Mouse (Mus musculus): ENCODE measurements around the gene Creb3l4. TPM values are rescaled to one million over a fixed set of nuclear protein-coding genes. Genes with fewer than 3 reads are reported as not detected.

Creb3l4 gene
- total and polyA plus RNA-seq, 3 experiments = 0.14 to 0.55 (median 0.16) TPM

GRCm38 (mm10) chr3:90204582-90204981 lies 38.7 kb downstream of the Creb3l4 start:
- Histone ChIP-seq H3K36me3 (ENCODE audit: control insufficient read depth, insufficient read depth, low read length) (no peaks in the 10 kb centered on the region), H3K9ac (ENCODE audit: low read depth, low read length) (no peak overlapping the region), H3K4me1 (ENCODE audit: control insufficient read depth, insufficient read depth, low read length) (no peaks in the 10 kb centered on the region), H3K4me3 (no peak overlapping the region), H3K27ac (no peak overlapping the region), H3K79me2 (replicated peaks; ENCODE audit: control insufficient read depth, insufficient read depth, low read length) (no peaks in the 10 kb centered on the region), H3K27me3 (ENCODE audit: control insufficient read depth, insufficient read depth, low read length) (no peaks in the 10 kb centered on the region)
- intact Hi-C loops (cut with DNase I) = no loop called here
- WGBS = 97% methylated on average over 2 of the region's 2 CpGs
- DNase-seq = no peak
- TF ChIP-seq CTCF (IDR thresholded peaks at IDR 0.05) (no peak), POLR2A (IDR thresholded peaks at IDR 0.05; ENCODE audit: insufficient read depth, low read depth, low read length) (no peak), EP300 (IDR thresholded peaks at IDR 0.05; ENCODE audit: insufficient read depth, low read depth, low read length) (no peak)

- Histone ChIP-seq H3K27me3 (ENCODE audit: control insufficient read depth, insufficient read depth, low read length) (no peaks in the 10 kb centered on the region), H3K4me3 (no peak overlapping the region), H3K36me3 (ENCODE audit: control insufficient read depth, insufficient read depth, low read length) (no peaks in the 10 kb centered on the region), H3K27ac (no peak overlapping the region), H3K4me1 (ENCODE audit: control insufficient read depth, insufficient read depth, low read length) (no peaks in the 10 kb centered on the region), H3K79me2 (replicated peaks; ENCODE audit: control insufficient read depth, insufficient read depth, low read length) (no peaks in the 10 kb centered on the region), H3K9ac (ENCODE audit: low read depth, low read length) (no peak overlapping the region)
- intact Hi-C loops (cut with DNase I) = no loop called here
- no peak for DNase-seq
- WGBS = 43% methylated on average over 5 of the region's 5 CpGs
- no peak for TF ChIP-seq EP300 (IDR thresholded peaks at IDR 0.05; ENCODE audit: insufficient read depth, low read depth, low read length)
- TF ChIP-seq CTCF (IDR thresholded peaks at IDR 0.05) = no peak
- no peak for TF ChIP-seq POLR2A (IDR thresholded peaks at IDR 0.05; ENCODE audit: insufficient read depth, low read depth, low read length)
Measured at GRCm38 (mm10) chr3:90203619-90204018, 39.7 kb downstream of the Creb3l4 start.

GRCm38 (mm10) chr3:90202884-90203283 lies 40.4 kb downstream of the Creb3l4 start:
- H3K79me2 ChIP-seq (replicated peaks; ENCODE audit: control insufficient read depth, insufficient read depth, low read length) = no peaks in the 10 kb centered on the region
- H3K27me3 ChIP-seq (ENCODE audit: control insufficient read depth, insufficient read depth, low read length) = no peaks in the 10 kb centered on the region
- TF ChIP-seq POLR2A (IDR thresholded peaks at IDR 0.05; ENCODE audit: insufficient read depth, low read depth, low read length) (no peak), CTCF (IDR thresholded peaks at IDR 0.05) (no peak), EP300 (IDR thresholded peaks at IDR 0.05; ENCODE audit: insufficient read depth, low read depth, low read length) (no peak)
- no peak for DNase-seq
- no peak overlapping the region for H3K27ac ChIP-seq
- no peak overlapping the region for H3K4me3 ChIP-seq
- no peaks in the 10 kb centered on the region for H3K36me3 ChIP-seq (ENCODE audit: control insufficient read depth, insufficient read depth, low read length)
- WGBS = 80% methylated on average over 1 of the region's 1 CpGs
- H3K4me1 ChIP-seq (ENCODE audit: control insufficient read depth, insufficient read depth, low read length) = no peaks in the 10 kb centered on the region
- H3K9ac ChIP-seq (ENCODE audit: low read depth, low read length) = no peak overlapping the region
- intact Hi-C loops (cut with DNase I) = no loop called here

- intact Hi-C loops (cut with DNase I) = no loop called here
- no peaks in the 10 kb centered on the region for H3K27me3 ChIP-seq (ENCODE audit: control insufficient read depth, insufficient read depth, low read length)
- TF ChIP-seq EP300 (IDR thresholded peaks at IDR 0.05; ENCODE audit: insufficient read depth, low read depth, low read length) (no peak), CTCF (IDR thresholded peaks at IDR 0.05) (no peak), POLR2A (IDR thresholded peaks at IDR 0.05; ENCODE audit: insufficient read depth, low read depth, low read length) (no peak)
- H3K4me1 ChIP-seq (ENCODE audit: control insufficient read depth, insufficient read depth, low read length) = no peaks in the 10 kb centered on the region
- no peak overlapping the region for H3K27ac ChIP-seq
- DNase-seq = no peak
- no peaks in the 10 kb centered on the region for H3K36me3 ChIP-seq (ENCODE audit: control insufficient read depth, insufficient read depth, low read length)
- no peaks in the 10 kb centered on the region for H3K79me2 ChIP-seq (replicated peaks; ENCODE audit: control insufficient read depth, insufficient read depth, low read length)
- WGBS = 63% methylated on average over 1 of the region's 1 CpGs
- no peak overlapping the region for H3K4me3 ChIP-seq
- H3K9ac ChIP-seq (ENCODE audit: low read depth, low read length) = no peak overlapping the region
Measured at GRCm38 (mm10) chr3:90197548-90197947, 45.8 kb downstream of the Creb3l4 start.

- TF ChIP-seq EP300 (IDR thresholded peaks at IDR 0.05; ENCODE audit: insufficient read depth, low read depth, low read length) = no peak
- TF ChIP-seq CTCF (IDR thresholded peaks at IDR 0.05) = no peak
Measured at GRCm38 (mm10) chr3:90195644-90196043, 47.7 kb downstream of the Creb3l4 start.

GRCm38 (mm10) chr3:90194759-90195158 lies 48.6 kb downstream of the Creb3l4 start:
- H3K27ac ChIP-seq = no peak overlapping the region
- no peak for DNase-seq
- H3K36me3 ChIP-seq (ENCODE audit: control insufficient read depth, insufficient read depth, low read length) = no peaks in the 10 kb centered on the region
- no peaks in the 10 kb centered on the region for H3K4me1 ChIP-seq (ENCODE audit: control insufficient read depth, insufficient read depth, low read length)
- H3K79me2 ChIP-seq (replicated peaks; ENCODE audit: control insufficient read depth, insufficient read depth, low read length) = no peaks in the 10 kb centered on the region
- 78% methylated on average over 4 of the region's 4 CpGs for WGBS
- H3K4me3 ChIP-seq = no peak overlapping the region
- no peak overlapping the region for H3K9ac ChIP-seq (ENCODE audit: low read depth, low read length)
- no peaks in the 10 kb centered on the region for H3K27me3 ChIP-seq (ENCODE audit: control insufficient read depth, insufficient read depth, low read length)
- TF ChIP-seq POLR2A (IDR thresholded peaks at IDR 0.05; ENCODE audit: insufficient read depth, low read depth, low read length) (no peak), EP300 (IDR thresholded peaks at IDR 0.05; ENCODE audit: insufficient read depth, low read depth, low read length) (no peak), CTCF (IDR thresholded peaks at IDR 0.05) (no peak)
- intact Hi-C loops (cut with DNase I) = no loop called here

More at GRCm38 (mm10) chr3:90195644-90196043, 47.7 kb downstream of the Creb3l4 start:
- no peak for DNase-seq
- no peak overlapping the region for H3K4me3 ChIP-seq
- WGBS = 48% methylated on average over 1 of the region's 1 CpGs
- no peaks in the 10 kb centered on the region for H3K4me1 ChIP-seq (ENCODE audit: control insufficient read depth, insufficient read depth, low read length)
- no peaks in the 10 kb centered on the region for H3K79me2 ChIP-seq (replicated peaks; ENCODE audit: control insufficient read depth, insufficient read depth, low read length)
- H3K27ac ChIP-seq = no peak overlapping the region
- no peak overlapping the region for H3K9ac ChIP-seq (ENCODE audit: low read depth, low read length)
- intact Hi-C loops (cut with DNase I) = no loop called here
- H3K36me3 ChIP-seq (ENCODE audit: control insufficient read depth, insufficient read depth, low read length) = no peaks in the 10 kb centered on the region
- H3K27me3 ChIP-seq (ENCODE audit: control insufficient read depth, insufficient read depth, low read length) = no peaks in the 10 kb centered on the region

Measured in heart, adult 2 months (tissue).